Mouse (Mus musculus) testis, adult 2 months (tissue): ENCODE data around the gene Chd6.

Source experiments
- CTCF ChIP-seq: fragments of 200-500 bp; IDR thresholded peaks from 2 replicates; pipeline ENCODE4 v1.5.1; 2012; ENCODE audit warnings: low read depth, mild to moderate bottlenecking, inconsistent platforms, low read length, moderate library complexity; ENCODE audit not compliant: control insufficient read depth, insufficient read depth, insufficient replicate concordance
- POLR2A ChIP-seq: fragments of 200-500 bp; IDR thresholded peaks from 2 replicates; pipeline ENCODE4 v1.6.1; 2012; ENCODE audit warnings: low read depth, mild to moderate bottlenecking, inconsistent platforms, low read length, moderate library complexity; ENCODE audit not compliant: control insufficient read depth

GRCm38 (mm10) chr2:161065594-161065993, 43.3 kb downstream of the Chd6 start:
- no peak for TF ChIP-seq CTCF
- no peak for TF ChIP-seq POLR2A
